Mouse (Mus musculus) 3134 (cell line): Measurements from ENCODE around the gene Mafk.

Source experiments
- DNase-seq: peaks from one replicate; pipeline ENCODE4 v3.0.0-alpha.2; 2011; ENCODE audit warnings: low spot score; ENCODE audit not compliant: insufficient read length; ENCODE audit errors: extremely low read depth

Mafk gene

DNA sequence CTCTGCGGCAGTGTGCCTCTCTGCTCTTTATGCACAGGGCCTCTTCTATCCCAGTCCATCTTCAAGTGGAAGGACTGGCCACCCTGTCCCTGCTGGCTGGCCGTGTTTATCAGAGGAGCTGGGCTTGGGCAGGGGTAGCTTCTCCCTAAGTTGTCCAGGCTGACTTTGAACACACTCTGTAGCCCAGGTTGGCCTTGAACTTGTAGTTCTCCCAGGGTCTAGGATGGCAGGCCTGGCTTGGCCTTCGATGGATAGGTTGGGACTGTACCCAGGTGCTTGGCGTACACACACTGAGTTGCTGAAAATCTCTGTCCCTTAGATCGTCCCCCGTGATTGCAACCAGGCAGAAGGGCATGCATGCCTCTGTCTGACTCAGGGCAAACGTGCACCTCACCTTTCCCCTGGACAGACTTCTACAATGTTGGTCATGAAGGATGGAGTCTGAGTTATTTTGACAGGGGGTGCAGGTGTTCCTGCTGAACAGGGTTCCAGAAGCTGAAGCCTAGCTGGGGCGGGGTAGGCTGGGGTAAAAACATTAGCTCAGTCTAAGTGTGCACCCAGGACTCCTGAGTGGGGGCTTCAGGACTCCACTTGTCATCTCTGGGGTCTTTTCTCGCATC, 4.8 kb downstream of the Mafk start:
- DNase-seq: no peak

DNA sequence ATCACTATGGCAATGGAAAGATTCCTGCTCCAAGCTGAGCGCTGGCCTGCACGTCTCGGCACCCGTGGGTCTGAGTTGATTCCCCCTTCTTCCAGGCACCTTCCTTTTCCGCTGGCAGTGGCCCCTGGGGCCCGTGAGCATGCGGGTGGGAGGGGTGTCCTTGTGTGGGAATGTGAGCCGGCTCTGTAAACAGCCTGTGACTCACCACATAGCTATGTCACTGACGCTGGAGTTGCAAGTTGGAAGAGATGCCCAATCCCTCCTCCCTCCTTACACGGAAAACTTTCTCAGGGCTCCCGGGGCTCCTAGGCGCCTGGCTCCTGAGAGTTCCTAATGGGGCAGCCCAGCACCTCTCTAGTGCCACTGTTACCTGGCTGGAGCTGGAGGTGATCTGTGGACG, 5.6 kb downstream of the Mafk start:
- peak; percentile 86 for DNase-seq

DNA sequence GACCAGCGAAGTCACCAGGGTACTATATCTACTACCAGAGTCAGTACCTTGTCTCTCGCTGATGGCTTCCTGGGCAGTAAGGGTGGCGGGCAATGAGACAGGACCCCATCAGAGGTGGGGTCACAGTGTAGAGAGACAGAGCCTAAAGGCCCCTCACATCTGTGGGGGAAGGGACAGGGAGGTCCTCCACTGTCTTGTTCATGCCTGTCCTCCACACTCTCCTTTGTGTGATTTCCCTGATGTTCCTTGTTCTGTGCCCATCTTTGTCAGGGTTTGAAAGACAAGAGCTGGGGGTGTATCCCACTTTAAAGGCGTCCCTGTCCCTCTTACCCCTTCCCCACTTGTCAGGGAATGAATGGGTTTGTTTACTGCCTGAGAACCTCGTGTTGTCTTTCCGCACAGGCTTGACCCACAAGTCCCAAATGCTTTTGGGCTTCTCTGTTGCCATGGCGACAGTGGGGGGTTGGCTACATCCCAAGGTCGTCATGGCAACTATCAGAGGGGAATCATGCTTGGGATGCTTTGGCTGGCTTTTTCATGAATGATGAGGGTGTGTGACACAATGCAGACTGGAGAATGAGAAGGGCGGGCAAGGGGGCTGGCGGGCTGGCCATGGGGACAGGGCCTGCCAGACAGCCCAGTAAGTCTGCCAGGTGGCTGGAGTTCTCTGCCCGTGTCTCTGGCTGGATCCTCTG, 6.3 kb downstream of the Mafk start:
- peak; percentile 75 for DNase-seq

DNA sequence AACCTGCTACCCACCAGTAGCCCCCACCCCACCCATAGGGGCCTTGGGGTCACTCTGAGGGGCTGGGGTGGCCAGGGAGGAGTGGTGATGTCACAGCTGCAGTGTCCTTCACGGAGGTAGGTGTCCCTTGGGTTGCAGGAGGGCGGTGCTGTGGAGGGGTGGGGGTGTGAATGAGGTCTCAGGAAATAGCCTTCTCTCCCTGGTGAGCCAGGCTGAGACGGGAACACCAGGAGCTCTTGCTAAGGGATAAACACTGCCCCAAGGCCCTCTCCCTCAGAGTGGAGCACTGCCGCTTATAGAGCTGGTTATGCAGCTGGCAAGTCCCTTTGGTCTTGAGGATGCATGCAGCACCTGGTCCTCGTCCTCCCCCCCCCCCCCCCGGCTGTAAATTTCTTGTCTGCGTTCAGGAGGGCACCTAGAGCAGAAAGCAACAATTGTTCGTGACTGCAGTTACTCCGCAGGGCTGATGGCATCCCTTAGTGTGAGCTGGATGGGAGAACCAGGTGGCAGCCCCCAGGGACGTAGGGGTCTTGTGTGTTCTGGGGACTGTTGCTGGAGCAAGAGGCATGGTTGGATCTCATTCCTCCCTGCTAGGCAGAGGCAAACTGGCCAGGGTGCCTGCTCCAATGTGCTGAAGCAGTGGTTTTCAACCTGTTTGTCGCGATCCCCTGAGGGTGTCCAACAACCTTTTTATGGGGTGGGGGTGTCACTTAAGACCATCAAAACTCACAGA, 7.0 kb downstream of the Mafk start:
- DNase-seq: no peak

DNA sequence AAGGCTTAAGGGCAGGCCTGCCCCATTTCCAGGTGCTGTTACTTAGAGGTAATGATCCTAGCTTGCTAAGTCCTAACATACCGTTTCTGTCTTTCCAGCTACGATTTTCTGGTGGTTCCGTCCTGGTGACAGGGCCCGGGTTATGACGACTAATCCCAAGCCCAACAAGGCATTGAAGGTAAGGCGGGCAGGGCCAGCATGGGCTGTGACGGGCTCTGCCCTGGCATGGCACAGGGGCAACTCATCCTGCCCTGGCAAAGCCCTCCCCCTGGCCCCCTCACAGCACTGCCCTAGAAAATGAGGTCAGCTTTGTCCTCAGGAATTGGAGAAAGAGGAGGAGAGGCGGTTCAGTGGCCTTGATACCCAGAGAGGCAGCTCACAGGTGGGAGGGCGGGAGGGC, 7.7 kb downstream of the Mafk start:
- DNase-seq: no peak

DNA sequence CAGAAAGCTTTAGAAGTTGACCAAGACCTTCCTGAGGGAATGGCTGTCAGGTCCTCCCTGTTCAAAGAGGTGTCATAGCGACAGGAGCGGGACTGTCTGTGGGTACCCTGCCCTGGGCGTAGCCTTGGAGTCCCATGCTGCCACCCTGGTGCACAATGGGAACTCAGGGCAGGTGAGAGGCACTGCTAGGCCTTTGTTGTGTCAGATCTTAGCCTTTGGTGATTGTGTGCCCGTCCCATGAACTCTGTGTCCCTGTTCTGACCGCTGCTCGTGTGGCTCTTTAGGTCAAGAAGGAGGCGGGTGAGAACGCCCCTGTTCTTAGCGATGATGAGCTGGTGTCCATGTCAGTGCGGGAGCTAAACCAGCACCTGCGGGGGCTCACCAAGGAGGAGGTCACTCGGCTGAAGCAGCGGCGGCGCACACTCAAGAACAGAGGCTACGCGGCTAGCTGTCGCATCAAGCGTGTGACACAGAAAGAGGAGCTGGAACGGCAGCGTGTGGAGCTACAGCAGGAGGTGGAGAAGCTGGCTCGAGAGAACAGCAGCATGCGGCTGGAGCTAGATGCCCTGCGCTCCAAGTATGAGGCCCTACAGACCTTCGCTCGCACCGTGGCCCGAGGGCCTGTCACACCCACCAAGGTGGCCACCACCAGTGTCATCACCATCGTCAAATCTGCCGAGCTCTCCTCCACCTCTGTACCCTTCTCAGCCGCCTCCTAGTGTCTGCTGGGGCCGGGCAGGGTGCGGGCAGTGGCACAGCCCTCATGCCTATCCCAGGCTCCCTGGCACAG, 8.7 kb downstream of the Mafk start:
- no peak for DNase-seq

DNA sequence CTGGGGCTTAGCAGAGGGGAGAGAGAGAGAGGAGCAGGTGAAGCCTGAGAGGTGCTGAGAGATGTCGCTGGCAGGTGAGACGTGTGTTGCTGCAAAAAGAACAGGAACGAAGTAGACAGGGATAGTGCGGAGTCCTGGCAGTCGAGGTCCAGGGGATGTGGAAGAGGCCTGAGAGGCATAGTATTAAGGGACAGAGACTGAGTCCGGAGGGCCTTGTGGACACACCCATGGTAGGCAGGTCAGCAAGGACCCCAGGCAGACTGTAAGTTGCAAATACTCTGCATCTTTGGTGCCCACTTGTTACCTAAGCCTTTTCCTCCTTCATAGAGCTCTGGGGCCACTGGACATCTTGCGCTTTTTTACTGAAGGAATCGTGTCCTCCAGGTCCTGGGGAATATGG, 9.9 kb downstream of the Mafk start:
- DNase-seq: no peak

DNA sequence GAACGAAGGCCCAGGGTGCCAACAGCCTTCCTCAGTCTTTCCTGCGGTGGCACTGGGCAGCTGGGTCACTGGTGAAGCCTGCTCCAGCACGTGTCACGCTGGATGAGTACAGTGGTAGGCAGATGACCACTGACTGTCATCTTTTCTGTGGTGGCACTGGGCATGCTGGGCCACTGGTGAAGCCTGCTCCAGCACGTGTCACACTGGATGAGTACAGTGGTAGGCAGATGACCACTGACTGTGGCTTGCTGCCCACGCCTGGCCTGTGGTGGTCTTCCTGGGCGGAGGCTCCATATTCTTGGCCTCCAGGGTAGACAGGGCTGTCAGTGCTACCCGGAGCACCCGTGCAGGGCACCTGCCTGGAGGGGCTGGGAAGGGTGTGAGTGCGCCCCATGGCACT, 10.6 kb downstream of the Mafk start:
- DNase-seq: no peak

DNA sequence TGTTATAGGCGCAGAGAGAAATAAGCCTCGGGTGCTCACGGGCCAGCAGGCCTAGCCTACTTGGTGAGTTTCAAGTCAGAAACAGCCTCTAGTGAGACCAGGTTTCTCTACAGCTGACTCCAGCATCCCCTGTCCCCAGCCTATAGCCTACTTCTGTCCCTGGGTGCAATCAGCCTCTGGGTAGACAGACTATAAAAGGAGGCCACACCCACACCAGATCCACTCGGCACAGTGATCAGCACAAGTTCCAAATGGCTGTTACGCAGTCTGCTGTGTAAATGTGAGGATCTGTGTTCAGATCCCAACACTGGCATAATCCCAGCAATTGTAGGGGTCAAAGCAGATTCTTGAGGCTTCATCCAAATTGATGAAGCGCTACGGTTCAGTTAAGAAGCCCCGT, 11.9 kb downstream of the Mafk start:
- DNase-seq: no peak

DNA sequence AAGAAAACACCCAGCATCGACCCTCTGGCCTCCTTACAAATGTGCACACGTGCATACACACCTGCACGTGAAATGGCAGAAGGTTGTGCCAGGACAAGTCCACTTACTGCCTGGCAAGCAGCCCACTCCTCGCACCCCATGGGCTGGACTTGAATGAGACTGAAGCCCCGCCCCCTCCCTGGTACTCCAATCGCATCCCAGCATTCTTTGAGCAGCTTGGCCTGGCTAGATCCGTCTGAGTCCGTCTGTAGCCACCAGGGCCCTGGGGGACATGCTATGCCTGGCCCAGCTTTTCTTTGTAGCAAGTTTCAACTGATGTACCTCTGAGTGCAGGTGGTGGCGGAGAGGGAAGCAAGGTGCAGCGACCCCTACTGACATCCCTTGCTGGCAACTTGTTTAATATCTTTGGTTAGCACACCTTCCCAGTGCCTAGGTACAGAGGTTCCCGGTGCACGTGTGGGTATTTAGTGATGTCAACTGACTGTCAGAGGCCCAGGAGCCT, 12.3 kb downstream of the Mafk start:
- no peak for DNase-seq

DNA sequence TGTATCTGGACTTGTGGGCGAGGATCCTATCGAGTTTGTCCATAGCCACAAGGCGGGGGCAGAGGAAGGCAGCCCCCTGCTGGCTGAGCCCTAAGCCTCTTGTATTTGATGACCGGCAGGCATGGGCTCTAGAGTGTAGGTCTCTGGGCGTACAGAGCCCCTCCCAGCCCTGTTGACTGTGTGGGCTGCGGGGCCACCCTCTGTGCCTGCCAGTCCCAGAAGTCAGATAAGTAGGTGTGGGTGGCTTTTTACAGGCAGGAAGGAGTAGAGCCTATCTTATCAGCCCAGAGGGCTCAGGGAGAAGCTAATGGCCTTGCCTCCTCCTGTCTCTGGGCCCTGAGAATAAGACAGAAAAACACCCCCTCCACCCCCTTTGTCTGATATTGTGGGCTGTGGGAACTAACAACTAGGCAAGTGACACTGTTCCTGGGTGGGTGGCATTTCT, 12.8 kb downstream of the Mafk start:
- no peak for DNase-seq

DNA sequence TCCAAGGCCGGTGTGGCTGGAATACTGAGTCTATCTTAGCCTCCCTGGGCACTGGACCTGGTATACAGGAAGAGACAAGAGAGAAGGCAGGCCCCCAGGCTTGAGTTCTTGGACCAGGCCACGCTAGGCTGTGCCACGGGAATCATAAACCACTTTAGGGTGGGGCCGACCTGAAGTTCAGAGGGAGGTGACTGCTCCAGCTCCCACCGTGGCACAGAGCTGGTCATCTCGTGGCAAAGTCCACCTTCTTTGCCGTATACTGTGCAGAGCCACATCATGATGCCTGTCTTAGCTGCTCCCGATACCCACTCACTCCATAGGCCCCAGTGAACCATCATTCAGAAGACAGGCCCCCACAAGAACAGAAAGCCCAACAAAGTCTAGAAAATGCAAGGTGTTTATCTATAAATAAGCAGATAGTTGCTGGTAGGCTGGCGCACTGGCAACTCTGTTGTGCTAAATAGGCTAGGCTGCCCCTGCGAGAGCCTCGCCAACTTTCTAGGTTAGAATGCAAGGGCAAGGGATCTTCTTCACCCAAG, 13.3 kb downstream of the Mafk start:
- no peak for DNase-seq

DNA sequence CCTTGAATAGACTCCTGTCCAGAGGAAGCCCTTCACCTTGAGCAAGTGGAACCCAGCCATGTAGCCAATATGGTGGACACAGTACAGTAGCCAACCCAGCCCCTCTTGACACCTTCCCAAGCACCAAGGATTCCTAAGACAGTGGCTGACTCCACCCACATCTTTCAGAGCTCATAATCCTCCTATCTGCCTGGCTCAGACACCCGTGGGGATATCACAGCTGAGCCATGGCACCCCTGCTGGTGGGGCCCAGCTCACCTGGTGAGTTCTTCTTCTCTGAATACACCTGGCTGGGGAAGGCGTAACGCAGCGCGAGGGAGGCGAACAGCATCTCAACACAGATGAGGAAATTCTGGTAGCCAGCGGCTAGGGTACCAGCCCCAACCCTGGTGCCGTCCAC, 14.6 kb downstream of the Mafk start:
- DNase-seq: no peak

DNA sequence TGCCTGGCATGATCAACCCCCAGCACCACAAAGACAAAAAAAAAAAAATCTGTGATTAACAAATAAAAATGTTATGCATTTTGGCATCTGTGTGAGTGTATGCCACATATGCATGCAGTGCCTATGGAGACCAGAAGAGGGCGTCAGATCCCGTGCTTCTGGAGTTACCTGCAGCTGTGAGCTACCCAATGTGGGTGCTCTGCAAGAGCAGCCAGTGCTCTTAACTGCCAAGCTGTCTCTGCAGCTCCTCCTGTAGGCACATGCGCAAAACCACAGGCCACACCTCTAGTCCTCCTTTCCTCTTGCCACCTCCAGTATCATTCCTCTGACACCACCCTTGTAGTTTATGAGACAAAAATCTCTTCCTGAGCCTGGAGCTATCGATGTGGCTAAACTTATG, 18.1 kb downstream of the Mafk start:
- DNase-seq: no peak

DNA sequence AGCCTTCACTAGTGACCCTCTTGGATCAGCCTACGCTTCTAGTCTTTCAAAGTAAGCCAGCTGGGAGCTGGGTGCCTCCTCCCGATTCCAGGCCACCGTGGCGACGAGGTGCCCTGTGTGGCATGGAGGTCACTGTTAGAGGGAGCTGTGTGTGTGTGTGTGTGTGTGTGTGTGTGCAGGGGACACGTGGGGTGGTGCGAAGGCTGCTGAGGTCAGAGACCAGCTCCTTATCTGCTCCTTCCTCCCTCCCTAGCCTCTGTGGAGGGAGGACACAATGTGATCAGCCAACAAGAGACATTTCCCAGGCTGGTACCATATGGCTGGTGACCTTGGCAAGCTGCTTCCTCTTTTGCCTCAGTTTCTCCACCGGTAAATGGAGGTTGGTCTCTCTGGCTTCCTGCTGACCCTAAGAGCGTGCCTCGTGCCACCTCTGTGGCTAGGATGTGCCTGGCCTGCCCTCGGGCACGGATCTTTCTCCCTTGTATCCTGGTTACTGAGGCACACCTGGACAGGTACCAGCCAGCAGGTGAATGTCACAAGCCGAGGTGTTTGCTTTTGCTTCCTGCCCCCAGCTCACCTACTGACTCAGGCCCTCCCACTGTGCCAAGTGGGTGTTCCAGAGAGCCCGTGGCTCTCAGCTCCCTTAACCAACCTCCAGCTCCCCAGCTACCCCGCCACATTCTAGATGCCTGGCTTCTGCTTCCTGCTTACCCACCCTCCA, 20.5 kb downstream of the Mafk start:
- no peak for DNase-seq

DNA sequence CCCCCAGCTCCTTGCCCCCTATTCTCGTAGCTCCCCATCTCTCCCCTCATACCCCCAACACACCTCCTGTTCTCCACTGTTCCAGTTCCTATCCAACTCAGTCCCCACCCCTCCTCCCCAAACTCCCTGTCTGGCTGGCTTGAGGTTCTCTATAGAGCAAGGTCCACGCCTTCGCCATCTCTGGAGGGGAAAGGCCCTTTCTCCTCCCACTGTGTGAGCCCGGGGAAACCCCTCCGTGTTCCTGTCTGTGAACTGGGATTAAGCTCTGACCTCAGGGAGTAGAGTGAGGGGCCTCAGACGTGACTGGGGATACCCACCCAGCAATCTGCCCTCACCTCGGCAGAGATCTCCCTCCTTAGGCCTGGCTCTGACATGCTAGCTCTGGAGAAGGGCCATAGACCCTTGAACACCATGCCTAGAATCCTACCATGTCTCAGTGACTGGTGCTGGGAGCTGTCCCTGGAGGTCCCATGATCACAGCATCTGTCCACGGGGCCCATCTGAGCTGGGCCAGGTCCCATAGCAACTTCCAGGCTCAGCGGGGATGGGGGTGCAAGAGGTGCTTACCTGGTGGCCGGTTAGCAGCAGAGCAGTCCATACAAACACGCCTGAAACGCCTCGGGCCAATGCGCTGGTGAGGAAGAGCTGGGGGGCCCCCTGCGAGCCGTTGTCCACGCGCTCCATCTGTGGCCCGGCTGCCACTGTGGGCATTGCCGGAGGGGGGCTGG, 21.2 kb downstream of the Mafk start:
- DNase-seq: no peak

DNA sequence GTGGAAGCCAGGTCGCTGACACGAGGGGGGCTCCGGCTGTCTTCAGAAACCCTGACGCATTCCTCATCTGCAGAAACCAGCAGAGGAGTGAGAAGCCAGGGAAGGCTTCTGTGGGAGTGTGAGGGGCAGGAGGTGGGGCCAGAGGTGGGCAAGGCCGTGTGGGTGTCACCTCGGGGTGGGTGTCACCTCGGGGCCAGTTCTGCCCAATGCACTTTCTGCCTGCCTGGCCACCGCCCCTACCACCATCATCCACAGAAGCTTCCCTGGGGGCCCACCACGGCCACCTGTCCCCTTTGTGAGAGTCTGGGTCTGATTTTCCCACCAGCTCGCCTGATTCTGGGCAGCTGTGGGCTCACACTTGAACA, 21.8 kb downstream of the Mafk start:
- no peak for DNase-seq

DNA sequence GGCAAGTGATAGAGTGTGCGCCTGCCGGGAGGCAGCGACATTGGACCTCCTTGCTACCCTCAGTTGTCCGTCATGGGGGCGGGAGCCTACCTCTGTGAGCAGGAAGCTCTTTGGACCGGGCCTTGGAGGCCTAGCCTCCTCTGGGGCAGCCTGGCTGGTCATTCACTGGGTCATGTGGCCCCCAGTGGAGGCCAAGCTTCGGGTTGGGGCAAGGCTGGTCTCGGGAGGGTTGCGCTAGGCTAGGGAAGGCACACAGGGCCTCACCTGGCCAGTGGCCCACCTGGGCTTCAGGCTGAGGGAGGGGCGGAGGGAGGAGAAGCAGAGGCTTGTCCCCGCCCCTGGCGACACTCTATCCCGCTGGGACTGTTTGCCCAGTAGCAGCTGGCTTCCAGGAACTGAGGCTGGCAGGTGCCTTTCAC, 22.7 kb downstream of the Mafk start:
- DNase-seq: no peak

DNA sequence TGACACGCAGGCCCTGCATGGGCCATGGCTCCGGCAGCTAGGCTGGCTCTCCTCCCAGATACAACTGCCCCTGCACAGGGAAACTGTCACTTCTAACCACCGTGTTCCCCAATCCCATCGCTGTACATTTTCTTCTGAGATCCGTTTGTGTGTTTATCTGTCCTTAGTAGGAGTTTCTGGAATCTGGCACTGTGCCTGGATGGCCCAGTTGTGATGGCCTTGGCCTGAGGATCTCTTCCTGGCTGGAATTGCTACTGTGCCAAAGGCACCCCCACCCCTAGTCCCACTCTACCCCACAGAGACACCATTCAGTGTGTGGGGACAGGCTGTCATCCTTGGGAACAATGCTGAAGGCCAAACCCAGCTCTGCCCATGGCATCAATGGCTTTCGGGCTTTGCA, 24.7 kb downstream of the Mafk start:
- no peak for DNase-seq

DNA sequence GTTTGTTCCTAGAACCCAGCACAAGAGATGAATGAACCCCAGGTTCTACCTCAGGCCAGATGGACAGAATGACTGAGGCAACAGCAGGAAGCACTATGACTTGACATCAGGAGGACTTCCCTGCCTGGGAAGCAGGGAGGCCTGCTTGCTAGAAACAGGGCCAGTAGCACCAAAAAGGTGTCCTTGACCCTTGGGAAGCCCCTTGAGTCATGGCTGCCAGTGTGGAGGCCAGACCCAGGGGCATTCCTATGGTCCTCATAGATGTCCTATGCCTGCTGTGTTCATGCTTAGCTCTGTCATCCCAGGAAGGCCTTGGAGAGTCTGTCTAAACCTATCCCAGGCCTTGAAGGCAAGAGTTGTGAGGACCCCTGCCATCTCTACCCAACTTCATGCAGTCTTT, 25.1 kb downstream of the Mafk start:
- no peak for DNase-seq
